Mouse (Mus musculus) CD4-positive, CD25-positive, alpha-beta regulatory T cell, adult 2 months (primary cell): ENCODE measurements at regions not wholly inside any gene's neighbourhood (a gene's known extent, or its start where the extent isn't known, plus 50 kb on each side); places are given as distances from the start of the nearest gene placed in this dataset.
"Not testable (repeated sequence)": the region's sequence is repeated elsewhere in the genome, so short reads cannot be mapped to it uniquely, and the experiment has no call there.

Experiments
- DNase-seq: peaks from one replicate; pipeline ENCODE4 v3.0.0-alpha.2; 2012; ENCODE audit warnings: low read depth, low spot score

DNA sequence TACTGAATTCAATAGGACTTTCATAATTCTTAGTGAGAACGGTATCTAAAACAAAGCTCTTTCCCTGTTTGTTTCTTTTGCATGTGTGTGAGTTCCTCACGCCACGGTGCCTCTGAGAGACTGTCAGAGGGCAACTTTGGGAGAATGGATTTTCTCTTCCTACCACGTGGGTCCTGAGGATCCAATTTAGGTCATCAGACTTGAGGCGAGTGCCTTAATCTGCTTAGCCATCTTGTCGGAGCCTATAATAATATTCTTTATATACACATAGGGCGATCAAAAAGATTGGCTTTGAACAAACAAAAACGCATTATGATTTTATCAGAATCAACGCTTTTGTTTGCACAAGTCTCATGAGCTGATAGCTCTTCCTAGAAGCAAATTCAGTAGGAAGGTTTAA lies 119.6 kb downstream of the Enc1 start:
- no peak for DNase-seq

GRCm38 (mm10) chr13:97358781-97359305 lies 117.9 kb downstream of the Enc1 start:
- DNase-seq = no peak

DNA sequence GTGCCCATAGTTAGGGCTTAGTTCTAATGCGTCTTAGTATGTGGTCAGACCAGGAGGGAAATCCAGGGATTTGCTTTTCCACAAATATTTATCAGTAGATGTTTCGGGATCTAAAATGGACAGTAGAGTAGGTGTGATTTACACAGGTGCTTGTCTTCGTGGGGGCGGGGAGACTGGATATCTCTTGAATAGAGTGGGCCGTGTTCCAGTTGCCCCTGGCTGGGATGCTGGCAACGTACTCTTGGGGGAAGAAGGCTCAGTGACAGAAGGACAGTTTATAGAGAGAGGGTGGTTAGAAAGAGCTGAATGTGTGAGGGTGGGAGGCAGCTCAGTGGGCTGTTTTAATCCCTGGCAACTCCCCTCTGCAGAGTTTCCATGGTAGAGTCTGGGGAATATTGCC lies 117.4 kb downstream of the Enc1 start:
- no peak for DNase-seq

- DNase-seq = no peak
Measured at GRCm38 (mm10) chr13:97356923-97357807, 116.3 kb downstream of the Enc1 start.

- DNase-seq = not testable (repeated sequence)
Measured at GRCm38 (mm10) chr13:97355411-97355810, 114.5 kb downstream of the Enc1 start.

DNA sequence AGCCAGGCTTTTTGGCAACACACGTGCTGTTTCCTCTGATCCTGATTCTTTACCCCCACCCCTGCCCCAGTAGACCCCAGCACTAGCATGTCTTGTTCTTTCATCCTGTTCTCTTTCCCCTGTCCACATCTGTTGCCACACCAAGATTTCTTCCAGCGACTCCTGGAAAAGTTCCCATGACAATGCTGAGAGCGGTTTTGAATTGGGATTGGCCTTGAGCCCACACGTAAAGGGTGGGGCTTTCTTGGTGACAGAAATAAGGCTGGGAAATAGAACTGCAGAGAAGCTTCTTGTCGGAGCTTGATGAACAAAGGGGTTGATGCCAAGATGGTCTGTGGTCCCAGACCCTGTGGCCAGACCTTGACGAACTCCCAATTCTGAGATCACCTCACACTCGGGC lies 106.8 kb downstream of the Enc1 start:
- DNase-seq = no peak

DNA sequence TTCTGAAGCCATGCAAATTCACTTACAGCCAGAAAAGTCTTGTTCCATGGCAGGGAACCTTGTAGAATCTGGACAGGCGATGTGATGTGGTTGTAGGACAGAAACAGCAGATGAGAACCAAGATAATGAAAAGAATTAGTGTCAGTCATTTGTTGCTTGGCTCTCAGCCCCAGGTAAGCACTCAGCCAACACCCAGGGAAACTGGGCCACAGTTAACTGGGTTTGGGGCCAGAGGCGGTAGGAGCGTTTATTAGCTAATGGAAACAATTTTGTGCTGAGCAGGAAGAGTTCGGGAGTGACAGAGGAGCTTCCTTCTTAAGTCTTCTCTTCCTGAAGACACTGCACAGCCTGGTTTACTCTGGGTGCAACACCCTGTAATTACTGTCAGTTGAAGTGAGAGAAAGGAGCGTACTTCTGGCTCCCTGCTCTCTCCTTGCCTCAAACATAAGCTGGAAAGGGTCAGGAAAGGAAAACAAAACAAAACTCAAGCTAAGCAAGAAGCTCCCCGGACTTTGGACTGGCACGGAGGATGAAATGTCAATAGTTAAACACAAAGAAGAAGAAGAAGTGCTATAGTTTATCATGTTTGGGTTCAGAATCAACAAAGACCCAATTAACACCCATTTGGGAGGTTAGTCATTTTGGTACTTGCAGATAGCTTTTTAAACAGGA lies 100.4 kb downstream of the Enc1 start:
- no peak for DNase-seq

DNA sequence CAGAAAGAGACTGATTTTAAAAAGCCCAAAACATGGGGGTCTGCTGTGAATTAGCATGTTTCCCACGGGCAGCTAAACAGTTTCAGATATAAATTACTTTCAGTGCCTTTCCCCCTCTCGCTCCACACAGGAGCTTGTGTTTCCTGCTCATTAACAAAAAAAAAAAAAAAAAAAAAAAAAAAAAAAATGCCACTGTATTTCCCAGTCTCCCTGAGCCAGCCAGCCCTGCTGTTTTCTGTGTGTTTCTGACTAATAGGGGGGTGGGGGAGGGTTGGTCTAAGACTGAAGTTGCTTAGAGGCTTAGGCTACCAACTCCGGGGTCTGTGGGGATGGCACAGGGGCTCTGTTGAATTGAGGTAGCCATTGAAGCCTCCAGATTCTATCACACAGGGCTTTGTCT lies 97.0 kb downstream of the Enc1 start:
- no peak for DNase-seq

- DNase-seq = no peak
Measured at GRCm38 (mm10) chr13:97337296-97337731, 96.4 kb downstream of the Enc1 start.

DNA sequence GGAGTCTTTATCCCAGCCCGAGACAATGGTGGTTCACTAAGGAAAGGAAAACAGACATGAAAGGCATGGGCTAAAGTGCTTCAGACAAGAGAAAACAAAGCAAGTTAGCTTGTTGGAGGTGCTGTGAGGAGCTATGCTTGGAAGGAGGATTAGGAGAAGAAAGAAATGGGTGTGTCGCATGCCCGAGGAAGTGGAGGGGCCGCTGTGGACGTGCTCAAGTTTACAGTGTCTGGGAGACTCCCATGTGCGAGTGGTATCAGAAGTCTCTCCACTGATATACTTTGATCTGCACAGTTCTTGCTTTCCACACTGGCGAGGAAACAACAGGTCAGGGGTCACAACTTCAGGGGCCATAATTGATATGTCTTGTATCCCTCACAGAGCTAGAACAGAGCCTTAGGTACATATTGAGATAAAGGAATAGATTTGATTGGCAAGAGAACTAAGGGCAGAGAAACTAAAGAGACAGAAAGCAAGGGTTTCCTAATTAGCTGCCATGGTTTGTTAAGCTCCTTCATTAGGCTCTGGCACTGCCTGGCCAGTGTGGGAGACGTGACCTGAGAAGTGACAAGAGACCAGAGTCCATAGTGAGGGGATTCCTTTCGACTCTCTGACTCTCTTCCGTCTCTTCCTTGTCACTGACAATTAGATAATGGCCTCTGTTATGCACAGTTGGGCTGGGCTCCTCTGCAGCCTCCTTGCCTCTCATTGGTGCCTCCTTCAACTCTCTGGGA lies 93.1 kb downstream of the Enc1 start:
- no peak for DNase-seq

- DNase-seq = no peak
Measured at GRCm38 (mm10) chr13:97331072-97331471, 90.2 kb downstream of the Enc1 start.

DNA sequence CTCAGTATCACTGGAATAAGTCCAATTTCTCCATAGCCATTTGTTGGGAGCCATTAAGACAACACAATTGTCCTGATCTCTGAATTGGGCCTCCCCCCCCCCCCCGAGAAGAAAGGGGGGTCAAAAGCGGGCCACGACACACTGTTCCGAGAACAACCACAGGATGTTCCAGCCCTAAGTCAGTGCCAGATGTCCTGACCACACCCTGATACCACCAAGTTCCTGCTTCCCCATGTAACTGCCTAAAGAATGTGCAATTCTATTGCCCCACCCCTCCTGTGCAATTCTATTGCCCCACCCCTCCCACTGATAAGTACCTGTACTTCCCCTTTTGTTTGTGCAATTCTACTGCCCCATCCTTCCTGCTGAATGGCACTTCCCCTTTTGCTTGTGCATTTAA lies 80.4 kb downstream of the Enc1 start:
- DNase-seq = not testable (repeated sequence)

GRCm38 (mm10) chr13:97320756-97321155 lies 79.9 kb downstream of the Enc1 start:
- no peak for DNase-seq

GRCm38 (mm10) chr13:97320298-97320697 lies 79.4 kb downstream of the Enc1 start:
- no peak for DNase-seq

- DNase-seq = no peak
Measured at GRCm38 (mm10) chr13:97317633-97318032, 76.7 kb downstream of the Enc1 start.

DNA sequence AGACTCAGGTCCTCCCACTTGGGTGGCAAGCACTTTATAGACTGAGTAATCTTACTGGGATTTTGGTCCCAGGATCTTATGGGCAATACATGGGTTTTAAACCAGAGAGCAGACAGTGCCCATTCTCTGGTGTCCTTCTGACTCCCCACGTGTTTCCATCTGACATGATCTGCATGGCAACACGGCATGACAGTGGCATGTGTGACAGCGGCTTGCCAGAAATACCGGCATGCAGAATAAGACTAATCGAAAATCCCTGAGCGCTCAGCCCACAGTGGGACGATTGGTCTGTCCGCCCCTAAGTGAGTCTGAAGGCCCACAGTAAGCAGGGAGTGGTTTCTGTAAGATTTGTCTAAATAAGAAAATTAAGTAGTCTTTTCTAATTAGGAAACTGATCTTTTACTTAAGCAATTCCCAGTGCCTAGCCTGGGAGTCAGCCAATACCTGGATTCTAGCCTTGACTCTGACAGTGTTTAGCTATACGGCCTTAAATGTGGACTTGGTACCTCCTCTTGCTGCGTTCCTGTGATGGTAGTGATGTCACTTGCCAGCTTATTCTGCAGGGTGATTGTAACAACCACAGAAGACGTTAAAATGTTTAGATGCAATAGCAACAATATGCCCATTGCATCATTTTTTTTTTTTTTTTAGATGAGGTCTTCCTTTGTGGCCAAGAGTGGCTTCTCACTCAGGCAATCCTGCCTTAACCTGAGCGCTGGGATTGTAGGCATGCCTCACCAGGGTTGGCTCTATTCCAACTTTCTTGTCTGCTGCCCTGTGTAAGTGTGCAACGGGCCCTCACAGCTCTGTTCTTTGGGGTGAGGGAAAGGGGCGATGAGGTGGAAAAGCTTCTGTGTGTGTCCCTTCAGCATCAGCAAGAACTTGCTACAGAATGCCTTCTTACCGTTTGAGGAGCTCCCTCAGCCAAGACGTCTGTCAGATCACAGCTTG lies 71.8 kb downstream of the Enc1 start:
- no peak for DNase-seq

GRCm38 (mm10) chr13:97311340-97311739 lies 70.4 kb downstream of the Enc1 start:
- no peak for DNase-seq

DNA sequence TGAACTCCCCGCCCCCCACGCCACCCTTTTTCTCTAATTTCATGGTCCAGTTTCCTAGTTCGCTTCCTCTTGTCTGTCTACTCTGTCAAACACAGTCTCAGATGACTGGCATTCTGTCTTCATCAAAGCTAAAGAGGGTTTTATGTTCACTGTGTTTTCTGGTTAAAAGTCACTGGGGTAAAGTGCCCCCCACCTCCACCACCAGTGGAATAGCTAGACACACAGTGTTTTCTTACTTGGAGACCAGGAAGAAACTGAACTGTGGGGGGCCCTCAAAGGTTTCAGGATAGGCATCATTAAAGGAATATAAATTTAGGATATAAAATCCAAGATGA lies 69.9 kb downstream of the Enc1 start:
- no peak for DNase-seq

- no peak for DNase-seq
Measured at GRCm38 (mm10) chr13:97310186-97310854, 69.4 kb downstream of the Enc1 start.

DNA sequence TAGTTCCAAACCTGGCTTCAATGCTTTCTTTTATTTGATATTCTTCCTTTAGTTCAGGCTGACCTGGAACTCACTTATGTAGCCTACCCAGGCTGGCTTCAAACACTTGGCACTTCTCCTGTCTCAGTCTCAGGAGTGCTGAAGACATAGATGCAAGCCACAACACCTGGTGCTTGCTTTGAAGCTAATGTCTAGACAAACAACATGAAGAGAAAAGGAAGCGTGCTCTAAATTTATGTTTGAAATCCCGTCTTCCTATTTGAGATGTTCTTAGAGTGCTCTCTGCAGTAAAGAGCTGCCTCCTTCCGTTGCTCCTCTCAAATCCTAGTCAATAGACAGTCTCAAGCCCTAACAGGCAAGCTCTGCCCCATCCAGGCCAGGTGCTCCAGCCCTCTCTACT lies 68.5 kb downstream of the Enc1 start:
- no peak for DNase-seq

DNA sequence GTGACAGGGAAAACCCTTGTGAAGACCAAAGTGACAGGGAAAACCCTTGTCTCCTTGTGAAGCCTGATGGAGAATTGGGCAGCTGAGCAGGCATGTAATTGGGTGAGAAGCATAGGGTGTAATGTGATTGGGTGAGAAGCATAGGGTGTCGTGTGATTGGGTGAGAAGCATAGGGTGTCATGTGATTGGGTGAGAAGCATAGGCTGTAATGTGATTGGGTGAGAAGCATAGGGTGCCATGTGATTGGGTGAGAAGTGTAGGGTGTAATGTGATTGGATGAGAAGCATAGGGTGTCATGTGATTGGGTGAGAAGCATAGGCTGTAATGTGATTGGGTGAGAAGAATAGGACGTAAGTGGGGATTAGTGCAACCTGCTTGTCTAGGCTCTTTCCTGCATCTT lies 67.5 kb downstream of the Enc1 start:
- no peak for DNase-seq
